12 mouse cellular contexts compared by ENCODE assay signal in genomic region chr5:132785291-132785690, GRCm38 (mm10).
DNase-seq lines count a peak whose midpoint lies in the region.
"Had no signal": no experiment of that assay in that cellular context is flagged by ENCODE, and none has a peak within 500 bp of the region (broad histone marks: within the 10 kb centered on the region; RNA-seq: fewer than 3 reads in every experiment).

No protein-coding gene starts in this region.

- intact Hi-C loops in heart, postnatal 25 days (cut with DNase I) = no loop called here

- DNase-seq in heart, adult 18-20 months = peak; percentile 51 to 60
- DNase-seq in heart, postnatal 25 days (ENCODE audit: low spot score) = no peak
- peak; percentile 19 for DNase-seq in ovary, adult 18-20 months (ENCODE audit: low spot score)
- DNase-seq in ovary, postnatal 36 days (ENCODE audit: low spot score) = no peak
- peak; percentile 13 to 39 for DNase-seq in heart, adult 9 months (ENCODE audit: low spot score in 2 of 2)
- peak; percentile 22 for DNase-seq in ovary, postnatal 14 days (ENCODE audit: low spot score)
- no peak for DNase-seq in embryo, embryonic 10 days (ENCODE audit: low spot score)
- DNase-seq: cerebellum, postnatal 36 days; kidney, postnatal 14 days; liver, postnatal 0 days; right cerebral cortex, postnatal 4 days; thymus, postnatal 14 days had no signal

Comparison
In these comparisons a context has a peak if more than half of its experiments do, and no peak if none do; other contexts are left out.
1. DNase-seq: peak in heart, adult 18-20 months (2 of 2), ovary, adult 18-20 months (single experiment), heart, adult 9 months (2 of 2) and ovary, postnatal 14 days (single experiment); none in heart, postnatal 25 days (single experiment), ovary, postnatal 36 days (single experiment) and embryo, embryonic 10 days (single experiment).